Mouse (Mus musculus): Measurements from ENCODE around the gene Zfp398.

The Zfp398 gene
- long read RNA-seq, experiment 1, partial matches to known transcripts, result 0 of 4 reads
- long read RNA-seq, experiment 1, other reads (novel, unspliced or antisense), result 3 of 4 reads
- long read RNA-seq, experiment 2, partial matches to known transcripts, result 0 of 6 reads
- long read RNA-seq, experiment 2, other reads (novel, unspliced or antisense), result 4 of 6 reads

DNA sequence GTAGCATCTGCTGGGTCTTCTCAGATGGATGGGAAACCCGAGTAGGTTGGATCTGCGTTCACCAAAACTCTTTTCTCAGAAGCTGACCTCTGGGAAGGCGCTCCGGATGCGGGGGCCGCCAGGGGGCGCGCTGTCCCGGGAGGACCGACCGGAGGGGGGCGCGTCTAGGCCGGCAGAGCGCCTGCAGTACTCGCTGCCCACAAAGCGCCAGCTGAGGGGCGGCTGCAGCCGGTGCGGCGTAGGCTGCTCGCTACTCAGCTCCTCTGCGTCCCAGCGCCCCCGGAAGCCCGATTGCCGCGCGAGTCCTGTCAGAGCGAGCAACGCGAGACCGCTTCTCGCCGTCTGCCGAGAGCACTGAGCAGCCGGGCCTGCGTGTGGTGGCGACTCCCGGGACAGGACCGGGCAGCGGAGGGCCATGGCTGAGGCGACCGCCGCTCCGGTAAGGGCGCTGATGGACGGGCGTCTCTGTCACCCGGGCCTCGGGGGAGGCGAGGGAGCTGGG is at the start of gene Zfp398:
Gene Zfp398, plus strand, starts transcription at position 180 of the 502 bp plus-strand sequence.
- intact Hi-C loops (cut with DNase I), result loop anchor here (5.0 kb wide), 1 partner anchor 42 kb away; the partner anchor contains the start of gene Zfp282

- intact Hi-C loops (cut with DNase I), result no loop called here
Observed at GRCm38 (mm10) chr6:47787941-47788736, 47.3 kb upstream of the Zfp398 start.

- intact Hi-C loops (cut with DNase I), result no loop called here
Observed at GRCm38 (mm10) chr6:47788821-47789220, 46.6 kb upstream of the Zfp398 start.

DNA sequence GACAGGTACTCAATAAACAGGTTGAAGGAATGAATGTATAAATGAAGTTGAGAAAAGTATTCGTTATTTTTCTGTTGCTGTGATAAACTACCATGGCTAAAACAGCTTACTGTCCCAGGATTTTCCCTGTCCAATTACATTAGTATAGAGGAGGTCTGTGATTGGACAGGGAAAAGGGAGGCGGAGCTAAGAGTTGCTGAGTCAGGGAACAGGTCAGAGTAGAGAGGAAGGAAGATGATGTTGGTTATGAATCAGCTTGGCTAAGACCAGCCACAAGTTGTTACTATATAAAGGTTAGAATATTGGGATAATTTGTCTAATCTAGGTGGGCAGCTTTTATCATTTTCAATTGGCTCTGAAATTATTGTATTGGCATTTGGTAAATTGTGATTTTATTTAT is 44.7 kb upstream of the Zfp398 start:
- intact Hi-C loops (cut with DNase I), result no loop called here

DNA sequence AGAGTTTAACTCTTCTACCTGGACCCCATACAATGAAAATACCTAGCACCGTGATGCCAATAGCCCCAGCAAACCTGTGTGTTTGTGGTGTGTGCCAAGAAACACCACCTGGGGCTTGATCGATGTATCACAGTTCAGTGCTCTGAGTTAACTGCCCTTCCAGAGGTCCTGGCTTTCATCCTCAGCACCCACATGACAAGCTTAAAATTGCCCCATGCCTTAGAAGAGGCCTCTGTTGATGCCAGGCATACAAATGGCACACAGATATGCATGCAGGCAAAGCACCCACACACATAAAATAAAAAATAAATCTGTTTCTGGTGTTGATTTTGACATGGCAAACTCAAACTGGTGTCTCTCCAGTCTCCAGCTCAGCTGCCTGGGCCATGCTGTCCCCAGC is 42.9 kb upstream of the Zfp398 start:
- intact Hi-C loops (cut with DNase I), result no loop called here

GRCm38 (mm10) chr6:47793284-47793683 is 42.2 kb upstream of the Zfp398 start:
- intact Hi-C loops (cut with DNase I), result no loop called here

DNA sequence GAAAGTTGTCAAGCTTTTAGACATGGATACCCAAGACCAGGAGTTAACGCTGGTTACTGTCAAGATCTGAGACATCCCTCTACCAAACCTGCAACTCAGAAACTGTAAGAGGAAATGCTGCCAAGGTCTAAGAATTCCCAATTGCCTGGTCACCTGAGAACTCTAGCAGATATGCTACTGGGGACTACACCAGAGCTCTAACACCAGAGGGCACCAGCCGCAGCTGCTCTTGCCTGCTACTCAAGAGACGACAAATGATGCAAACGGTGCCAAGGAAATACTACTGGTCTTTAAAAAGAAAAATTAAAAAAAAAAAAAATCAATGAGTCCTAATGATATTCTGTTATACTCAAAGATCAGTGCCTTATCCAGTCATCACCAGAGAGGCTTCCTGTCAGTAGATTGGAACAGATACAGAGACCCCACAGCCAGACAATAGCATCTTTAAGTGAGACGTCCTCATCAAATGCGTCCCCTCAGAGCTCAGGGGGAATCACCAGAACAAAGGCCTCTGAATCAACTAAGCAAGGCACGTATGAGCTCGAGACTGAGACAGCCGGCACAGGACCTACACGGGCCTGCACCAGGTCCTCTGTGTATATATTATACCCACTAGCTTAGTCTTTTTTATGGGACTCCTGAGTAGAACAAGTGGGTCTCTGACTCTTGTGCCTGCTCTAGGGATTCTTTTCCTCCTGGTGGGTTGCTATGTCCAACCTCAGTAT is 41.2 kb upstream of the Zfp398 start:
- intact Hi-C loops (cut with DNase I), result no loop called here

- intact Hi-C loops (cut with DNase I), result loop anchor here (2.0 kb wide), 1 partner anchor 28 kb away; no protein-coding TSS in a partner anchor
Observed at GRCm38 (mm10) chr6:47799079-47799478, 36.4 kb upstream of the Zfp398 start.

GRCm38 (mm10) chr6:47805520-47805919 is 29.9 kb upstream of the Zfp398 start:
- intact Hi-C loops (cut with DNase I), result no loop called here

DNA sequence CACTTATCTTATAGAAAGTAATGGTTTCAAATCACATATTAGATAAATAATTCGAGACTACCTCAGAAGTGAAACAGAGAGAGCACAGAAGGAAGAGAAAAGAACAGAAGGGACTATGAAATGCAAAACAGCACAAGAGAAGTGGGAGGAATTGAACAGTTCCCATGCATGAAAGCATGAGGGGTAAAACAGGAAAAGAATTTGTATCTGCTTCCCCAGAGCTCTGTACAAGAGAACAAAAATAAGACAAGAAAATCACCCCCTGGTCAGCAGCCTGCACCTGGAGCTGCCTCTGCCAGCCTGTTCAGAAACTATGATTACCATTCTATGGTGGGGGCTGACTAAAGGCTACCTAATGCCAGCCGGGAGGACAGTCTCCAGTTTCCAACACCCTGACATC is 28.0 kb upstream of the Zfp398 start:
- intact Hi-C loops (cut with DNase I), result no loop called here

- intact Hi-C loops (cut with DNase I), result no loop called here
Observed at GRCm38 (mm10) chr6:47808545-47808944, 26.9 kb upstream of the Zfp398 start.

GRCm38 (mm10) chr6:47809053-47809452 is 26.4 kb upstream of the Zfp398 start:
- intact Hi-C loops (cut with DNase I), result no loop called here

GRCm38 (mm10) chr6:47810181-47810580 is 25.3 kb upstream of the Zfp398 start:
- intact Hi-C loops (cut with DNase I), result no loop called here

DNA sequence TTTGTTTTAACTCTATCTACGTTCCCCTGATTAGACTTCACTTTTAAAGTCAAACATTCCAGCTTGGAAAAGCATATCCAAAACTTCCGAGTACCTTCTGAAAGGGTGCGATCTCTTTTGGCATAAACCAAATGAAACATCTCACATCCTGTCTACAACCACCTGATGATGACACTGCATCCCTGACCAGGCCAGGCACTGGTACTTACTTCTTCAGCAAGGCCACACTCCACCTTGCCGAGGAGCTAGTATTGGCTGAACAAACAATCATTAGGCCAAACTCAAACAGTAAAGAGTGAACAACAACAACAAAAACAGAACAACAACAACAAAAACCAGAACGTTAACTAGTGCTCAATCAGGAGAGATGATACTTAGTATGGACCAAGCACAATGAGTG is 24.1 kb upstream of the Zfp398 start:
- intact Hi-C loops (cut with DNase I), result no loop called here

DNA sequence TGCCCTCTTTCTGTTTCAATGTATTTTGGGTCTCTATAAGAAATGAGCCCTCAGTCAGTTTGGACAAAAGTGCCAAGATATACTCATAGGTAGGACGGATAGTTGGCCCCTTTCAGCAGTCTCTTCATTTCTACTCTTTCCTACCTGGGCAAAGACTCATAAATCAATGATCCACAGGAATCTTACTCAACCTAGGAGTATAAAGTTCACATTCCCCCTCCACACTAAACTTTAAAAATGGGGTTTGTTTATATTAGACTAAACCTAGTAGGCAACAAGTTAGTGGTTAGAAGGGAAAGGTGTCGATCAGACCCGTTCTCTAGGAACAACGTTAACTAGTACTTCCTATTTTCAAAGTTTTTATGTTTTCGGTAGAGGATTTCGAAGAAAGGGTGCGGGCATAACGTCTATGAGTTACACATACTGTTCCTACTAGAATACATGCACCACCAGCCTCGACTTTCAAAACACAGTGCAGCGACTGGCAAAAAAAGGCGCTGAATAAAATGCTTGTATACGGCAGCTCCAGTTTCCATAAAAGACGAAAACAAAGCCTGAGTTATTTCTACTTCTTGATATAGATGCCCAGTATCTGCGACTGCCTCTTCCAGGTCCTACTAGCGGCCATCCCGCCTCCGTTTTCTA is 23.1 kb upstream of the Zfp398 start:
- intact Hi-C loops (cut with DNase I), result no loop called here

DNA sequence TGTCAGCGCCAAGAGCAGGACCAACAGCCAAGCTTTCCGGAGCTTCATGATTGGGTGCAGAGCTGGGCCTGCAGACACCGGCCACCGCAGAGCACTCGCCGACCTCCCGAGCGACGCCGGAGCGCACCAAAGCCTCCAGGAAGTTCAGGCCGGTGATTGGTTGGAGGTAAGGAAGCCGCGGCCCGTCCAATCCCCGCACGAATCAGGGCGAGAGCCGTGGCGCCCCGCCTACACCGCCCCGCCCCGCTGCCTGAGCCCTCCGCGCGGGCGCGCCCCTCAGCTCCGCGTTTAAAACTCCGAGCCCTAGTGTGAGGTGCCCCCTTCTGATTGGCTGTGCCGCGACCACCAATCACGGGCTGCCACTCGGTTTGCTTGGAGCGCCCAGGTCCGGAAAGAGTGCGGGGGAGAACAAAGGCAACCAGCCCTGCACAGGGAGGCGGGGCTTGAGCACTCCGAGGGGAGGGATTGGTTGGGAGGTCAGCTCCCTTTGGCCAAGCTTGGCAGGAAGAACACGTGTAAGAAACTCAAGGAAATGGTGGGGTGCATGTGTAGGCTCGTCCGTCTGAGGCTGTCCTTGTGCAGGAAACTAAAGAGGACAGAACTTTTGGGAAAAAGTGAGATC is 22.1 kb upstream of the Zfp398 start, which contains the start of gene Pdia4:
Gene Pdia4, minus strand, starts transcription at position 174 of the 622 bp plus-strand sequence.
- intact Hi-C loops (cut with DNase I), result no loop called here

DNA sequence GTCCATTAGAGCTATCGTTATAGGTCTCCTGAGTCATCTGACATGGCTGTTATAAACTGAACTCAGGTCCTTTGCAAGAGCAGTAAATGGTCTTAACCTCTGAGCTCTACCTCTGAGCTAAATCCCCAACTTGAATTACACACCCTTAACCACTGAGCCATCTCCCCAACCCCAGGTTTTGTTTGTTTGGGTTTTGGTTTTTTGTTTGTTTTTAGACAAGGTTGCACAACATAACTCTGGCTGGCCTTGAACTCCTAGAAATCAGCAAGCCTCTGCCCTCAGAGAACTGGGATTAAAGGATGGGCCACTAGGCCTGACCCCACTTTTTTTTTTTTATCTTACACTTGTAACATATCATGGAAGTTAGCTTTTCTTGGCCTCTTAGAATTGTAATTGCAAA is 19.3 kb upstream of the Zfp398 start:
- intact Hi-C loops (cut with DNase I), result no loop called here

DNA sequence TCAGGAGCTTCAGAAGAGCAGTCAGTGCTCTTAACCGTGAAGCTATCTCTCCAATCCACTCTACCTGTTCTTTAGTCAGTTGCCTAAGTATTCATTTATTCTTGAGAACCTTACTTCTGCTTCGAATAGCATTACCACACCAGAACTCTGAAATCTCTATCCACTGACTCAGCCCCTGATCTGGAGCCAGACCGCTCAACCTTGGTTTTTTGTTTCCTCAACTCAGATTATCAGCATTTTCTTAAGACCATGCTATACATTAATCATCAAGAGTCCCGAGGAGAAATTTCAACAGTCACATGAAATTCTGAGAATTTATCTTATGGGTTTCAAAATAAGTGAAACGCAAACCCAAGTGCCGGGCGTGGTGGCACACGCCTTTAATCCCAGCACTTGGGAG is 16.7 kb upstream of the Zfp398 start:
- intact Hi-C loops (cut with DNase I), result no loop called here

DNA sequence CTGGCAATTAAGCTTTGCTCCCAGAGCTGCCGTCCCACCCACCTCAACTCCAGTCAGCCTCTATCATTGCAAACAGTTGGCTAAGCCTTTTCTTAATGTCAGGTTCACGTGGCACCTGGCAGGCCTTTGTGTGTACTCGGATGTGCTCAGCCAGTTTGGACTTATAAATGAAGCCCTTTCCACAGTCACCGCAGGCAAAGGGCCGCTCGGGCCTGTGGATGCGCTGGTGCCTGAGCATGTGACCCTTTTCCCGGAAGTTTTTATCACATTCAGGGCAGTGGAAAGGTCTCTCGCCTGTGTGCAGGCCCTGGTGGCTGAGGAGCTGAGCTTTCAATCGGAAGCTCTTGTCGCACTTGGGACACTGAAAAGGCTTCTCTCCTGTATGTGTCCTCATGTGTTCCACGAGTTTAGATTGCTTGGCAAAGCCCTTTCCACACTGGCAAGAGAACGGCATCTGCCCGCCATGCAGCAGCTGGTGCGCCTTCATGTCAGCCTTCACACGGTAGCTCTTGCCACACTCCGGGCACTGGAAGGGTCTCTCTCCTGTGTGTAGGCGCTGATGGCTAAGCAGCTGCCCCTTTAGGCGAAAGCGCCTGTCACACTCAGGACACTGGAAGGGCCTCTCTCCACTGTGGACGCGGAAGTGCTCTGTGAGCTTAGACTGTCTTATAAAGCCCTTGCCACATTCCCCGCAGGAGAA is 15.7 kb upstream of the Zfp398 start:
- intact Hi-C loops (cut with DNase I), result no loop called here

- intact Hi-C loops (cut with DNase I), result no loop called here
Observed at GRCm38 (mm10) chr6:47821236-47821635, 14.2 kb upstream of the Zfp398 start.

Data from adrenal gland (tissue).